Comparison of ENCODE assay signal across 16 mouse cellular contexts in the genomic region with DNA sequence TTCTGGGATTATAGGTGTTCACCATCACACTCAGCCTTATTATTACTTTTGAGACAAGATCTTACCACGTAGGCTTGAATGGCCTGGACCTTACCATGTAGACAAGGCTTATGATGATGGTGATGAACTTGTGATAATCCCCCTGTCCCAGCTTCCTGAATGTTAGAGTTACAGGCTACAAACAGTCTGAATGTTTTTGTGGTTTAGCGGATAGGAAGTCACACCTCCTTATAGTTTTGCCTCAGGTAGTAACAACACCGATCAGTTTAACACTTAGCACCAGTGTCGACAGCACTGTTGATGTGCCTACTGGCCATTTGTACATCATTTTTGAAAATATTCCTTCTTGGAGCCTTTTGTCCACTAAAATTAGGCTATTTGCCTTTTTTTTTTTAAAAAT.
"Had no signal": no experiment of that assay in that cellular context is flagged by ENCODE, and none has a peak within 500 bp of the region (broad histone marks: within the 10 kb centered on the region; RNA-seq: fewer than 3 reads in every experiment).

No protein-coding gene starts in this region.

- H3K9ac ChIP-seq: neural tube, embryonic 13.5 days; neural tube, embryonic 15.5 days; stomach, embryonic 15.5 days had no signal

- H3K27ac ChIP-seq: neural tube, embryonic 13.5 days; neural tube, embryonic 15.5 days; stomach, embryonic 15.5 days; stomach, postnatal 0 days had no signal

- DNase-seq: retina, postnatal 1 day; right cerebral cortex, adult 18-20 months; right cerebral cortex, postnatal 14 days; right cerebral cortex, postnatal 25 days; right cerebral cortex, postnatal 4 days; spleen, adult 18-20 months; thymus, adult 18-20 months; thymus, adult 2 months; thymus, postnatal 14 days; thymus, postnatal 25 days; thymus, postnatal 36 days; thymus, postnatal 4 days had no signal

- H3K4me3 ChIP-seq: neural tube, embryonic 13.5 days; neural tube, embryonic 15.5 days; stomach, embryonic 15.5 days had no signal

- H3K36me3 ChIP-seq: neural tube, embryonic 13.5 days; neural tube, embryonic 15.5 days; stomach, embryonic 15.5 days had no signal

- H3K4me1 ChIP-seq: neural tube, embryonic 13.5 days; neural tube, embryonic 15.5 days; stomach, embryonic 15.5 days had no signal

- H3K9me3 ChIP-seq: neural tube, embryonic 15.5 days; stomach, embryonic 15.5 days had no signal

- H3K27me3 ChIP-seq: neural tube, embryonic 13.5 days; neural tube, embryonic 15.5 days; stomach, embryonic 15.5 days had no signal

- H3K4me2 ChIP-seq: neural tube, embryonic 13.5 days; neural tube, embryonic 15.5 days; stomach, embryonic 15.5 days had no signal
